In genomic region chr9:51182716-51183710, GRCm38 (mm10) we compare ENCODE assay signal across 22 mouse cellular contexts. TPM values are rescaled to one million over a fixed set of nuclear protein-coding genes. Genes with fewer than 3 reads are reported as not detected.
A peak's percentile ranks its signal among the peaks of the same experiment; 100 is the strongest.
DNase-seq lines count a peak whose midpoint lies in the region; ATAC-seq lines count a peak whose summit lies in the region.
"Had no signal": no experiment of that assay in that cellular context is flagged by ENCODE, and none has a peak within 500 bp of the region (broad histone marks: within the 10 kb centered on the region; RNA-seq: fewer than 3 reads in every experiment).

No protein-coding gene starts in this region.

- peak; percentile 47 for DNase-seq in left cerebral cortex, postnatal 4 days
- no peak for DNase-seq in left cerebral cortex, adult 9 months (ENCODE audit: low spot score in 2 of 2)
- DNase-seq in spleen, adult 18-20 months: peak; percentile 51 to 66
- DNase-seq in spleen, adult 12 weeks (ENCODE audit: low spot score): no peak
- DNase-seq in splenic B cell, adult 2 months (ENCODE audit: low read depth, low spot score): peak; percentile 69
- DNase-seq in kidney, adult 8-10 months: no peak
- DNase-seq in gastrocnemius, postnatal 10 days: no peak
- DNase-seq: adrenal gland, postnatal 10 days; cerebellum, adult 11-12 months; gastrocnemius, postnatal 14 days had no signal

- ATAC-seq in neutrophil, adult 5-6 weeks (ENCODE audit: extremely low read depth, insufficient number of reproducible peaks, low FRiP score, poor library complexity, severe bottlenecking): peak; percentile 55
- ATAC-seq: CD4-positive, CD25-positive, alpha-beta regulatory T cell, adult 4 months; forebrain, embryonic 16.5 days; inflammation-experienced regulatory T-cells, adult 6 months had no signal

- intact Hi-C loops in left cerebral cortex, postnatal 4 days (cut with DNase I): no loop called here

- no peaks in the 10 kb centered on the region for H3K36me3 ChIP-seq in splenic B cell, adult 2 months (ENCODE audit: control insufficient read depth, insufficient read depth, low read length, poor library complexity, severe bottlenecking)
- H3K36me3 ChIP-seq: embryonic facial prominence, embryonic 12.5 days; forebrain, embryonic 12.5 days; heart, embryonic 12.5 days; hindbrain, embryonic 15.5 days had no signal

- H3K27me3 ChIP-seq in splenic B cell, adult 2 months (ENCODE audit: control insufficient read depth, insufficient read depth, low read length, poor library complexity, severe bottlenecking): no peaks in the 10 kb centered on the region
- H3K27me3 ChIP-seq: embryonic facial prominence, embryonic 12.5 days; forebrain, embryonic 12.5 days; heart, embryonic 12.5 days; hindbrain, embryonic 15.5 days had no signal

RNA-seq across cellular contexts. Expression of gene Gm32742, which starts 17.7 kb away (rescaled TPM):
- total RNA-seq in left cerebral cortex, postnatal 4 days (2021): under 1 TPM in 1 of 2 experiments, not detected in 1; 0.04 TPM
- total RNA-seq in neutrophil, adult 5-6 weeks (2017): not detected in 2 replicates
- not detected for total RNA-seq in gastrocnemius, postnatal 10 days (2021)
- total RNA-seq: adrenal gland, postnatal 10 days; adrenal gland, postnatal 4 days; gastrocnemius, postnatal 14 days; heart, adult 2 months; heart, postnatal 25 days; MEL had no signal

RNA-seq across cellular contexts. Expression of gene Pou2af1, which starts 30.5 kb away (rescaled TPM):
- total RNA-seq in left cerebral cortex, postnatal 4 days (2021): not detected
- total RNA-seq in neutrophil, adult 5-6 weeks (2017): 296 and 308 TPM in 2 replicates
- 1 to 10 TPM in 1 of 2 experiments, under 1 TPM in 1; 0.21 to 1.4 TPM for total RNA-seq in gastrocnemius, postnatal 10 days (2021)
- total RNA-seq: MEL had no signal

Comparison
In these comparisons a context has a peak if more than half of its experiments do, and no peak if none do; other contexts are left out.
1. DNase-seq: peak in left cerebral cortex, postnatal 4 days (single experiment), spleen, adult 18-20 months (2 of 2) and splenic B cell, adult 2 months (single experiment); none in left cerebral cortex, adult 9 months (0 of 2), spleen, adult 12 weeks (single experiment), kidney, adult 8-10 months (0 of 2) and gastrocnemius, postnatal 10 days (single experiment).
2. RNA of gene Pou2af1, which starts 30.5 kb away (total RNA-seq): 296 to 308 TPM in neutrophil, adult 5-6 weeks; 0.21 to 1.4 TPM in gastrocnemius, postnatal 10 days and not detected in left cerebral cortex, postnatal 4 days; every median in the first group is over 100 times any median in the second.